Mouse (Mus musculus): Measurements from ENCODE around the gene Nppc.

The Nppc gene

GRCm38 (mm10) chr1:86652675-86653074 is 17.7 kb downstream of the Nppc start:
- DNase-seq (ENCODE audit: low spot score): no peak

- no peak for DNase-seq (ENCODE audit: low spot score)
These were observed 20.1 kb downstream of the Nppc start for GRCm38 (mm10) chr1:86650272-86650671.

DNA sequence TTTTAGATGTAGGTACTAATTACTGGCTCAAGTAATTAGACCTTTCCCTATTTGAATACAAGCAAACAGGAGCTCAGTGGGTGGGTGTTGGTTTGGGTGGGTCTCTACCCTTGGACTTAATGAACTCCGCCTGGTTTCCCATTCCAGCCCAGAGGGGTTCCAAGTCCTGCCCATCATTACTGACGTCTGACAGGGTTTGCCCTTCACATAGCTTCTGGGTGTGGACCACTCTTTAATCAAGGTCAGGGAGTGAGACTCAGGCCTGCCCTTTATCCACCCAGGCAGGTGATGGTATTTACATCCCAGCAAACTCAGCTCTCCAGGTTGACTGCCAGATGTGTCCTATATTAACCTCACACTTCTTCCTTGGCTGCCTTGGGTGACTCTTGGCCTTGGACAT is 22.9 kb downstream of the Nppc start:
- no peak for DNase-seq (ENCODE audit: low spot score)

DNA sequence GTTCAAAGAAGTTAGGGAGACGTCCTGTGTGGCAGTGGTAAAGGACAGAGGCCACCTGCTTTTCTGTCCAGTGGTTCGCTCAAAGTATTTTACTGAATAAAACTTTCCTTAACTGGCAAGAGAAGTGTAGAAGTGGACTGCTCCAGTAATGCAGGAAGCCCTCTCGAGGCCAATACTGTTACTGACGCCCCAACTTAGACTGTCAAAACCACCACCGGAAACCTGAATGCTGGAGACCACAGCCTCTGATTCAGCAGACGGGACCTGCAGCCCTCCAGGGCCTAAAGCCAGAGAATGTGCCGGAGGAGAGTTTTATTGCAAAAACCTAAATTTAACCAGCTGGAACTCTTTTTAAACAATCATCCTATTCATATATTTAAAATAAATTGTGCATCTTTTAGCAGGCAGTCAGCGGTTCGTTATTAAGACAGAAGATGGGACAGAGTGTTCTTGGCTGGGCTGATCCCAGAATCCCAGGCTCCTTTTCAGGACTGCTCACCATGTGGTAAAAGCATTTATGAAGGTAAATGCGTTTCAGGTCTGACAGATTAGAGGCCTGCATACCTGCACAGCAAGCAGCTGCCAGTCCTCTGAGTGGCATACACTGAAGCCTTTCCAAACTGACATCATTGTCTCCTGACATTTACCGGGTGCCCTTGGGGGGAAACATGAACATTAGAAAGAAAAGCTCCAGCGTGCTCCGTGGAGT is 27.1 kb downstream of the Nppc start:
- no peak for DNase-seq (ENCODE audit: low spot score)

DNA sequence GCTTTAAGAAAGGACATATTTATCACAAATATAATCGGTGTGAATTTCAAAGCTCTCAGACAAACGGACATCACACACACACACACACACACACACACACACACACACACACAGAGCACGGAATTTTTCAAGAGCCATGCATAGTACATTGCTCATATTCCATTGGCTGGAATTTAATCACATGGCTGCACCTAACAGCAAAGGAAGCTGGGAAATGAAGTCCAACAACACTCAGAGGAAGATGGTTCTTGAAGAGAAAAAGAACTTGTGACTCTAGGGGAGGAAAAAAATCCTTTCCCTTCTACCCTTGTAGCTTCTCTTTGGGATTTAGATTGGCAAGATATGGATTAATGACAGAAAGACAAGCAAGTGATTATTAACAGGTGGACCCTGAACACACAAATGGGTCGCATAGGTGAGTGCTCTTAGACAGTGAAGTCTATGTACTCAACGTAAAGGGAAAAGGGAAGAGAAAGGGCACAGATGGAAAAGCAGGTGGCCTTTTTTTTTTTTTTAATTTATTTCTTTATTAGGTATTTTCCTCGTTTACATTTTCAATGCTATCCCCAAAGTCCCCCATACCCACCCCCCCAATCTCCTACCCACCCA is 35.5 kb downstream of the Nppc start:
- no peak for DNase-seq (ENCODE audit: low spot score)

DNA sequence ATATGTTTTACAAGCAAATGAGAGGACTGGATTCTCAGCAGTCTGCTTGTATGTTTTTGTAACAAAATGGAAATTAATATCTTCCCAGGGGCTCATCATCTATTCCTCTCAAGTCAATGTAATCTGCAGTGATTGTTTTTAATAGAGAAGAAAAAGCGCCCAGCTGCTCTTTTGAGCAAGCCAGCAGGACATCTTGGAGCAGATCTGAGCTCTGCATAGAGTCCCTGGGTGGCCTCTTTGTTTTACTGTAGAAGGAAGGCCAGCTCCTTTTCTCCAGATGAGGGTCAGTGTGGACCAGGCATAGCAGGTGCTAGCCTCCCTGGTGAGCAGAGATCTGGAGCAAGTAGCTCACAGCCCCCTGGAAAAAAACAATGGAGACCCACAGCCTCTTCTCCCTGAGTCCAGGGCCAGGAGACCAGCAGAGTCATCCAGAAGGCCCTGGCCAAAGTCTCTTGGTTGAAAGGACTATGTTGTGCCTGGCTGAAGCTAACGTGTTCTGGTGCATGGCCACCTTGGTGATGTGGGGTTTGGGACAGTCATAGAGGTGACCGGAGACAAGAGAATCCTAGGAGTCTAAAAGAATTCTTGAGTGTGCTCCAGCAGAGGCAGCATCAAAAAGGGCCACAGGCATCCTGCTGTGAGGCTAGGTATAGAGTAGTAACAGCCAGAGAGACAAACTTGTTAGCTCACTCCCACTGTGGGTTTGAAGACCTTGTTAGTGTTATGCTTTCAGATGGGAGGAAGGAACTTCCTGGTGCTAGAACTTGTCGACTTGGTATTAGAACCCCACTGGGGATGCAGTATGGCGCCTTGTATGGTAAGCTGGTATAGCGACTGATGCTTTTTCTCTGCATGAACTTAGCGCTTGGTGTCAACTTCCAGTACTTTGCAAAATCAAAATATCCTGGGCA is 36.3 kb downstream of the Nppc start:
- DNase-seq (ENCODE audit: low spot score): no peak

- no peak for DNase-seq (ENCODE audit: low spot score)
These were observed 36.9 kb downstream of the Nppc start for GRCm38 (mm10) chr1:86633434-86633833.

GRCm38 (mm10) chr1:86632732-86633380 is 37.5 kb downstream of the Nppc start:
- DNase-seq (ENCODE audit: low spot score): no peak

GRCm38 (mm10) chr1:86630527-86630926 is 39.8 kb downstream of the Nppc start:
- DNase-seq (ENCODE audit: low spot score): no peak

DNA sequence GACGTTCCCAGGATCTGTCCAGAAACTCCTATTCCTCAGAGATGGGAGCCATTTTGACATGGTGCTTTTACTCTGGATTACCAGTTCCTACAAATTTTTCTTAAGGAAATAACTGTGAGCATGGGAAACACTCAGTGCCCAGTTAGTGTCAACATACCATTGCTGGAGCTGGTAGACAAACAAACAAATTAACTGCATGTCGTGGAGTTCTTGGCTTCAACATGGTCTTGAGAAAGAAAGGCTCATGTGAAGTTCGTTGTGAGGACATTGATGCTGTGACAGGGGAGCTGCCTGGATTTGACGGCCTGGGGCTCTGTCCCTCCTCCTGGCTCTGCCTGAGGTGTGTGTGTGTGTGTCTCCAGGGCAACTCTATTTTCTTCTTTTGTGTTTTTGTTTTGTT is 40.4 kb downstream of the Nppc start:
- no peak for DNase-seq (ENCODE audit: low spot score)

DNA sequence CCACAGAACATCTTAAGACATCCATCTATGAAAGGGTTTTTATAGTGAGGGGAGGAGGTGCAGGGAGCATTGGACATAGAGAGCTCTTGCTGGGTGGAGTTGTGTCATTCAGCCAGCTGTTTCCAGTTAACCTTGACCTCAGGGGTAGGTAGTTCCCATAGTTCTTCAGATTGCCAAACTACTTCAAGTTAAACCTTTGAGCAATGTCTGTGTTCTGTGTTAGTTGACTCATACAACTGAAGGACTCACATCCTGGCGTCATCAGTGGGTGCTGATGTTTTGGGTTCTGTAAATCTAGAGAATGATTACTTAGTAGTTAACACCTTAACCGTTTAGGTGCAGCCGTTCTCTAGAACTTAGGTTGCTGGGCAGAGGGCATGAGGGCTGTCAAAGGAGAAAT is 42.1 kb downstream of the Nppc start:
- DNase-seq (ENCODE audit: low spot score): no peak

DNA sequence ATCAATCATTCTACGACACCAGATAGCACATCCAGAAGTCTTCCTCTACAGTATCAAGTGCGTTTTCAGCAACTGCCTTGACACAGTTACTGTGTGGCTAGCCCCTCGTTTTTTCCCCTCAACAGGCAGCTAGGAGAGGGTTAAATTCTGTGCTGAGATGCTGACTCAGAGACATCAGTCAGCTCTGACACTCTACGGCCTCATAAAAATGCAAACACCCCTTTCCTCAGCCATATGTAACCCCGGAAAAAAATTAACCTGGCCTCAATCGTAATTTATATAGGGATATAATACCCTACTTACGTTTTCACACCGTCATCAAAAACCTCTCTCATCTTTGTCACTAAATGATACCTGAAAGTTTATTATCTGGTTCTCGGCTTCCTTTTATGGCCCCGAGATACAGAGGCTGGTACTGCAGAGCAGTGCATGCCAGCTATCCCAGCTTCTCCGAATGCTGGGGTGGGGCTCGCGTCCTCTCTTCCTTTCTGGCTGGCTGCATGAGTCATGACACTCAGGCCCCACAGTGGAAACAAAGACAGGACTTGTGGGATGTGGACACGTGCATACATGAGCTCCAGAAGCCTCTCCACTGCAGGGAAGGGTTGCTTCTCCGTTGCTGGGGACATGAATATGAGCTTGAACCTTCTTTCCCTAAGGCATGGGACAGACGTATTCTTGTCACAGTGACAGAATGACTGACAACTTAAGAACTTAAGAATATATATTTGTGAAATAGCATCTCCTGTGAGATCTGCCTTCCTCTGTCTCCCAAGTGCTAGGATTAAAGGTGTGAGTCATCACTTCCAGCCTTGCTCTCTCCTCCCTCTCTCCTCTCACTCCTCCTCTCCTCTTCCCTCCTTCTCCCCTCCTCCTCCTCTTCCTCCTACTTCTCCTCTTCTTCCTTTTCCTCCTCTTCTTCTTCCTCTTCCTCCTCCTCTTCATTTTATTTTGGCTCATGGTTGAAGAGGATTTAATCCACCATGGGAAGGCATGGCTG is 47.1 kb downstream of the Nppc start:
- DNase-seq (ENCODE audit: low spot score): no peak

- no peak for DNase-seq (ENCODE audit: low spot score)
These were observed 48.1 kb downstream of the Nppc start for GRCm38 (mm10) chr1:86622296-86622695.

DNA sequence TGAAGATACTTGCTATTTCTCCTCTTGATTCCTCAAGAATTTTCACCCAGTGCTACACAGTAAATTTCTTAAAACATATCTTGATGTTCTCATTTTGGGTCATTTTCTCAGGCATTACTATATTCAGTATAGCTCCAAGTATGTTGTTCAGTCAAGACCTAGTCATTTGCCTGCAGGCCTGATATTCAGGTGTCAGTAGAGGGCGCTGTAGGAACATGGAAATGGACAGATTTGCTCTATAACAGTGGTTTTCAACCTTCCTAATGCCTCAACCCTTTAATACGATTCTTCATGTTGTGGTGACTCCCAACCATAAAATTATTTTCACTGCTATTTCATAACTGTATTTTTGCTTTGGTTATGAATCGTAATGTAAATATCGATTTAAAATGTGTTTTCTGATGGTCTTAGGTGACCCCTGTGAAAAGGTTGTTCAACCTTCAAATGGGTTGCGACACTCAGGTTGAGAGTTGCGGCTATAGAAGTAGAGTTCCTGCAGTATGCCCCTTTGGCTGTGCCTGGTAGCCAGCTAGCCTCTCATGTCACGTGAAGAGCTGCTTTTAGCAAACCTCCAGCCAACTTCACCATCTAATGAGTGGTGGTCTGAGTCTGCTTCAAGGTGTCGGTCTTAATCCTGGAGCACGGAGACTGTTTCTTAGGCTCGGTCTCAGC is 51.8 kb downstream of the Nppc start:
- DNase-seq (ENCODE audit: low spot score): no peak
